Mouse (Mus musculus) liver, embryonic 12.5 days (tissue): ENCODE results near the gene Cdkl5. TPM values are rescaled to one million over a fixed set of nuclear protein-coding genes. Genes with fewer than 3 reads are reported as not detected.

Experiments
- ATAC-seq: fragments of 200-750 bp; cut with Nextera tagmentation; 2 replicates; pipeline ENCODE4 v1.8.0; 2017; ENCODE audit warnings: moderate number of reproducible peaks, mild to moderate bottlenecking, moderate library complexity
- H3K27ac ChIP-seq: fragments of 300-500 bp; sonication (generic); 2 replicates; pipeline ENCODE4 v1.5.1; 2016; ENCODE audit warnings: mild to moderate bottlenecking
- H3K27me3 ChIP-seq: fragments of 300-500 bp; sonication (generic); replicated peaks from 2 replicates; pipeline ENCODE4 v1.6.1; 2016; ENCODE audit warnings: mild to moderate bottlenecking, moderate library complexity
- H3K36me3 ChIP-seq: fragments of 300-500 bp; sonication (generic); 2 replicates; pipeline ENCODE4 v1.6.1; 2016; ENCODE audit warnings: mild to moderate bottlenecking, moderate library complexity
- H3K4me1 ChIP-seq: fragments of 300-500 bp; sonication (generic); 2 replicates; pipeline ENCODE4 v1.6.1; 2016
- H3K4me2 ChIP-seq: fragments of 300-500 bp; sonication (generic); 2 replicates; pipeline ENCODE4 v1.6.1; 2016; ENCODE audit warnings: mild to moderate bottlenecking, moderate library complexity
- H3K4me3 ChIP-seq: fragments of 300-500 bp; sonication (generic); 2 replicates; pipeline ENCODE4 v1.5.1; 2016; ENCODE audit warnings: mild to moderate bottlenecking, moderate library complexity
- H3K9ac ChIP-seq: fragments of 300-500 bp; sonication (generic); 2 replicates; pipeline ENCODE4 v1.6.1; 2016; ENCODE audit warnings: mild to moderate bottlenecking, moderate library complexity
- H3K9me3 ChIP-seq: fragments of 300-500 bp; sonication (generic); replicated peaks from 2 replicates; pipeline ENCODE4 v1.6.1; 2016; ENCODE audit warnings: mild to moderate bottlenecking, moderate library complexity
- WGBS: fragments of 180-500 bp; shearing (Covaris S2); methylation state at CpG from one replicate; pipeline ENCODE4 v1.1.7; 2016; ENCODE audit not compliant: insufficient replicate concordance; 5-methylcytosine and 5-hydroxymethylcytosine counted together
- polyA plus RNA-seq: library from polyadenylated mRNA; unstranded; fragments of >200 nt; fragmentation: Nextera tagmentation; extraction: Ambion mirVana; gene quantifications from 2 replicates; pipeline ENCODE4 v1.2.1, GENCODE M21; 2016

Gene Cdkl5
- polyA plus RNA-seq, 1 experiment from 2014 or later, result 0.45 TPM

DNA sequence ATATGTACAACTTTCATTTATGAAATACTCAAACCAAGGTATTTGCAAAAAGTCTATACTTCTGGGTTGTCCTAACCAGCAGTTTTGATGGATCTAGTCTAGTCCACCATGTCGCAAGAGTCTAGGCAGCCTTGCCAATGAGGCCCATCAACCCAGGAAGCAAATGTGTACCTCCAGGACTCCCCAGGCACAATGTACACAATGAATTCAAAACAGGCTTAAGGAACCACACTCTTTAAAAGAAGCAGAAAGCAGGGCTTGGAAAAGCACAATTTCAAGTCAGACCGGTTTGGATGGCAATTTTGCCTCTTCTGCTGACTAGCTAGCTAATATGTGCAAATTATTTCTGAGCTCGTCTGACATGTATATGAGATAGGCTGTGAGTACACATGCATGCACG is 4.2 kb downstream of the Cdkl5 start:
- Histone ChIP-seq H3K9ac (no peak overlapping the region), H3K27me3 (peaks cover 15% of the 10 kb centered on the region), H3K4me2 (no peak overlapping the region), H3K36me3 (no peaks in the 10 kb centered on the region), H3K4me1 (no peaks in the 10 kb centered on the region), H3K27ac (no peak overlapping the region), H3K4me3 (no peak overlapping the region), H3K9me3 (no peaks in the 10 kb centered on the region)
- ATAC-seq, result no peak
- WGBS, result 75% methylated on average over 4 of the region's 4 CpGs

DNA sequence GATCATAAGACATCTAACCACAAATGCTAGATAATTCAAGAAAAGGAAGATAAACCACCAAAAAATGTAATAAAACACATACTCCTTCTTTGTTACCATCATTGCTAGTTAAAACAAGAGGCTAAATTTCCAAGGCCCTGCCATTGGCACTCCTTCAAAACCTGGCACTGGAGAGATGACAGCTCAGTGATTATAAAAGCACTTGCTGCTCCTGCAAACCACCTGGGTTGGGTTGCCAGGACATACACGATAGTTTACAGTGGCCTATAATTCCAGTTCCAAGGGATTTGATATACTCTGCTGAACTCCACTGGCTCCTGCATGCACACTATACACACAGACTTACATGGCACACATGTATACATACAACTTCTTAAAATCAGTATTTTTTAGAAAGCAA is 16.6 kb downstream of the Cdkl5 start:
- H3K4me3 ChIP-seq, result no peak overlapping the region
- H3K9ac ChIP-seq, result no peak overlapping the region
- no peak overlapping the region for H3K27ac ChIP-seq
- no peaks in the 10 kb centered on the region for H3K9me3 ChIP-seq
- WGBS, result 84% methylated on average over 1 of the region's 1 CpGs
- H3K27me3 ChIP-seq, result no peaks in the 10 kb centered on the region
- no peaks in the 10 kb centered on the region for H3K4me1 ChIP-seq
- H3K36me3 ChIP-seq, result no peaks in the 10 kb centered on the region
- no peak overlapping the region for H3K4me2 ChIP-seq
- ATAC-seq, result no peak

DNA sequence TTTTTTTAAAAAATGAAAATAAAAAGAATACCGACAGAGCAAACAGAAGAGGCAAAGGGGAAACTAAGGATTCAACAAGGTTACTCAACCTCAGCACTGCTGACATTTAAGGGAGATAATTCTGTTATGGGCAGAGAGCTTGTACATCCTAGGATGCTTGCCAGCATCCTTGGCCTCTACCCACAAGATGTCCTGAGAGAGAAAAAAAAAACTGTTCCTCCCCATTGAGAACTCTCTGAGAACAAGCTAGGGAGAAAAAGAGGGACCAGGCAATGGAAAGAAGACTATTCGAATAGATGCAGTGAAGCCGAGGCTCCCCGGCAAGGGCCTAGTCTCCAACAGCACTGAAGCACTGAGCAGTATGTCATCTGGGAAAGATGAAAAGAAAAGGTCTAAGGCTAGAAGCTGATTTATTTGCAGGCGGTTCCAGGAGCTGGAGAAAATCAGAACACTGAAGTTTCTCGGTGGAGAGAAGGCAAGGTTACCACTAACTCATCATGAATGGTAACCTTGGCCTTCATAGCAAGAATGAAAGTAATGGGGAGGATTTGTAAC is 22.4 kb downstream of the Cdkl5 start:
- Histone ChIP-seq H3K36me3 (no peaks in the 10 kb centered on the region), H3K27ac (no peak overlapping the region), H3K4me2 (no peak overlapping the region), H3K9me3 (no peaks in the 10 kb centered on the region), H3K4me1 (no peaks in the 10 kb centered on the region), H3K9ac (no peak overlapping the region), H3K4me3 (no peak overlapping the region), H3K27me3 (no peaks in the 10 kb centered on the region)
- ATAC-seq, result no peak
- WGBS, result 82% methylated on average over 6 of the region's 6 CpGs

DNA sequence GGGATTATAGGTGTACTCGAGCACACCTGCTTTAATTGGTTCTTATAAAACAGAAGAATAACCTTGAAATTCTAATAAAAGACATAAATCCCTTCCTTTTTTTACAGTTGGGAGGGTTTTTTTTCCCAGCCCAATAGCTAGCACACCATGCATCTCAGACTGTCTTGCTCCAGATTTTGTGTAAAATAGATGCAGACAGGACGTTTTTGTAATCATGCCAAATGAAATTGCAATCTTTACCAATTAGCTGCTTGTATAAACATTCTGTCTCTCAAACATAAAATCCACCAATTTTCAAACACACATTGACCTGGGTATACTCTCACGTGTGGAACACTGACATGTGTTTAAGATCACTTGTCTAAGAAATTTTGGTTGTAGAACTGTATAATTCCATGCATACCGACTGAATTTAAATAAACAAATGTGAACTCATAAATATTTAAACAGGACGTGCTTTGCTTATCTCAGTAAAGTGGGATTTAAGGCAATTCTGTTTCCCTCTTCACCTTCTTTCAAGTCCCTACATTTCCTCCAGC is 35.8 kb downstream of the Cdkl5 start:
- no peak for ATAC-seq
- Histone ChIP-seq H3K27ac (no peak overlapping the region), H3K4me2 (no peak overlapping the region), H3K4me3 (no peak overlapping the region), H3K4me1 (no peaks in the 10 kb centered on the region), H3K9ac (no peak overlapping the region), H3K36me3 (no peaks in the 10 kb centered on the region), H3K9me3 (no peaks in the 10 kb centered on the region), H3K27me3 (no peaks in the 10 kb centered on the region)
- 57% methylated on average over 5 of the region's 5 CpGs for WGBS

DNA sequence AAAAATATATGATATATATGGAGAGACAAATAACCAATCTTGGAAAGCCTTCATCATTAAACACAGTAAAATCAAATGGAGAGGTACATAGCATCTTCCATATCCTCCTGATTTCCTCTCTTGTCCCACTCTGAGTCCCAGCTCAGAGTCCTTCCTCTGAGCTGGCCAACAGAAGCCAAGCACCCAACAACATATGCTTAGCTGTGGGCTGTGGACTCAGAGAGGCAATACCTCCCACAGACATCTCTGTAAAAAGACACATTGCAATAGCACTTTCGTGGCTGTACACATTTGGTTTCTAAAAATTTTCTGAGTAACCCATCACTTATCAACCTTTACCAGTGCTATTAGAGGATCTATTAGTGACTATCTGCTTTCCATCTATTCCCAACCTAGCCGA is 44.9 kb downstream of the Cdkl5 start:
- H3K36me3 ChIP-seq, result no peaks in the 10 kb centered on the region
- H3K9me3 ChIP-seq, result no peaks in the 10 kb centered on the region
- H3K9ac ChIP-seq, result no peak overlapping the region
- no peak overlapping the region for H3K27ac ChIP-seq
- H3K4me1 ChIP-seq, result no peaks in the 10 kb centered on the region
- H3K4me3 ChIP-seq, result no peak overlapping the region
- H3K4me2 ChIP-seq, result no peak overlapping the region
- WGBS, result 72% methylated on average over 2 of the region's 2 CpGs
- no peaks in the 10 kb centered on the region for H3K27me3 ChIP-seq
- ATAC-seq, result no peak

DNA sequence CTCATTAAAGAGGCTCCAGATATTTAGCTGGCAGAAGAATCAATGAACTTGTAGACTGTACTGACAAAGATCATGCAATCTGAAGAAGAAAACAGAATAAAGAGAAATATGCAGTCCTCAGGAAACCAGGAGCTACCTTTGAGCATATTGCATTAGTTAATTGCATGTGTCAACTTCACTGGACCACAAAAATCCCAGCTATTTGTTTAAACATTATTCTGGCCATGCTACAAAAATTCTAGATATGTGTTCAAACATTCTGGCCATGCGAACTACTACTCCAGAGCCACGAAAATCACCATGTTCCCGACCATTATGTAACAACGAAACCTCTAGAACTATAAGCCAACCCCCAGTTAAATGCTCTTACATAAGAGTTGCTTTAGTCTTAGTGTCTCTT is 49.8 kb downstream of the Cdkl5 start:
- no peaks in the 10 kb centered on the region for H3K36me3 ChIP-seq
- H3K9me3 ChIP-seq, result no peaks in the 10 kb centered on the region
- H3K27ac ChIP-seq, result no peak overlapping the region
- H3K4me1 ChIP-seq, result no peaks in the 10 kb centered on the region
- H3K4me3 ChIP-seq, result no peak overlapping the region
- ATAC-seq, result no peak
- H3K4me2 ChIP-seq, result no peak overlapping the region
- no peak overlapping the region for H3K9ac ChIP-seq
- no peaks in the 10 kb centered on the region for H3K27me3 ChIP-seq
- WGBS, result 78% methylated on average over 4 of the region's 4 CpGs

DNA sequence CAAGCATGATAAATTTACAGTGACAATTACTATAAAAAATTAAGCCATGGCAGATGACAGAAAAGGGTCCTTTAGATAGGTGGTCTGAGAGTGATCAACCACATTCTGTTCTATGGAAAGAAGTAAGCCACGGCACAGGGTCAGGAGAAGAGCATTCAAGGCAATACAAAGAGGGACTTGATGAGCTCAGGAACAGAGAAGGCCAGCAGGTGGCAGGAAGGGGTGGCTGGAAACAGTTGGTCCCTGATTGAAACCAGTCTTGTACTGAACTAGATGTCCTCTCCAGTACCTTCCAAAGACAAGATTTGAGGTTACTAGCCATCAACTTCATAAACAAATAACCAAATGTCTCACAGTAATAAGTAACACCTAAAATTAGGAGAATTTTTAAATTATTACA is 59.0 kb downstream of the Cdkl5 start:
- H3K4me1 ChIP-seq, result no peaks in the 10 kb centered on the region
- WGBS, result 54% methylated on average over 1 of the region's 1 CpGs
- no peak overlapping the region for H3K4me2 ChIP-seq
- no peaks in the 10 kb centered on the region; the same call in 1 of the 2 replicates for H3K27me3 ChIP-seq
- ATAC-seq, result no peak
- no peak overlapping the region for H3K27ac ChIP-seq
- H3K9me3 ChIP-seq, result no peaks in the 10 kb centered on the region
- H3K4me3 ChIP-seq, result no peak overlapping the region
- H3K36me3 ChIP-seq, result no peaks in the 10 kb centered on the region
- no peak overlapping the region for H3K9ac ChIP-seq

DNA sequence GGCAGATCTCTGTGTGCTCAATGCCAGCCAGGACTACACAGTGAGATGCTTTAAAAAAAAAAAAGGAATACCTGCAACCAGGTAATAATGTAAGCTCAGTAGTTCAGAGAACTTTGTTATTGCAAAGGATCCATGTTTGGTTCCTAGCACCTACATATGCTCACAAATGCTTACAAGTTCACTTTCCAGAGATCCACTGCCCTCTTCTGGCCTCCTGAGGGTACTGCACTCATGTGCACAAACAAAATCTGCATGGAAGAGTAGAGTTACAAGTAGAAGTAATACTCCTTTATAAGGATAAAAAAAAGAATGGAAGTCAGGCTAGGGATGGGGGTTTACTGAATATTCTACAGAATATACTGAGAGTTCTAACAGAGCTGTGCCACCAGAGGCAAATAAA is 63.8 kb downstream of the Cdkl5 start:
- H3K4me1 ChIP-seq, result no peaks in the 10 kb centered on the region
- H3K27me3 ChIP-seq, result no peaks in the 10 kb centered on the region; the same call in 1 of the 2 replicates
- no peak overlapping the region for H3K27ac ChIP-seq
- H3K4me2 ChIP-seq, result no peak overlapping the region
- no peak overlapping the region for H3K4me3 ChIP-seq
- H3K36me3 ChIP-seq, result no peaks in the 10 kb centered on the region
- no peaks in the 10 kb centered on the region for H3K9me3 ChIP-seq
- H3K9ac ChIP-seq, result no peak overlapping the region
- no peak for ATAC-seq

DNA sequence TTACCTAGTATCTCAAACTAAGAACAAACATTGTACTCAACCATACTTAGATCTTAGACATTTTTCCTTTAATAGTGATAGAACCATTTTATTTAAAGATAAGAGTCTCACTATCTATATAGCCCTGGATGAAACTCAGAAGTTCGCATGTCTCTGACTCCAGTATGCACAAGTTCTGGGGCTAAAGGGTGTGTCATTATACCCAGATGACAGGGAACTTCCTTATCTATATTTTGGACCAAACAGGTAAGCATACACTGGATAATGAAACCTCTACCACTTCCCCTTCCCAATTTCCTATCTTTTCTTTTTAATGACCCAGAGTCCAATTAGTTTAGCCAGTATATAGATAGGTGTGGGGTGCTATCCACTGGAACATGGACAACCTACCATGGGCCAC is 65.6 kb downstream of the Cdkl5 start:
- Histone ChIP-seq H3K4me3 (no peak overlapping the region), H3K36me3 (no peaks in the 10 kb centered on the region), H3K9ac (no peak overlapping the region), H3K4me2 (no peak overlapping the region), H3K27ac (no peak overlapping the region), H3K27me3 (no peaks in the 10 kb centered on the region; the same call in 1 of the 2 replicates), H3K9me3 (no peaks in the 10 kb centered on the region), H3K4me1 (no peaks in the 10 kb centered on the region)
- peak; percentile 62; the same call in 1 of the 2 replicates for ATAC-seq
- WGBS, result 44% methylated on average over 1 of the region's 1 CpGs

DNA sequence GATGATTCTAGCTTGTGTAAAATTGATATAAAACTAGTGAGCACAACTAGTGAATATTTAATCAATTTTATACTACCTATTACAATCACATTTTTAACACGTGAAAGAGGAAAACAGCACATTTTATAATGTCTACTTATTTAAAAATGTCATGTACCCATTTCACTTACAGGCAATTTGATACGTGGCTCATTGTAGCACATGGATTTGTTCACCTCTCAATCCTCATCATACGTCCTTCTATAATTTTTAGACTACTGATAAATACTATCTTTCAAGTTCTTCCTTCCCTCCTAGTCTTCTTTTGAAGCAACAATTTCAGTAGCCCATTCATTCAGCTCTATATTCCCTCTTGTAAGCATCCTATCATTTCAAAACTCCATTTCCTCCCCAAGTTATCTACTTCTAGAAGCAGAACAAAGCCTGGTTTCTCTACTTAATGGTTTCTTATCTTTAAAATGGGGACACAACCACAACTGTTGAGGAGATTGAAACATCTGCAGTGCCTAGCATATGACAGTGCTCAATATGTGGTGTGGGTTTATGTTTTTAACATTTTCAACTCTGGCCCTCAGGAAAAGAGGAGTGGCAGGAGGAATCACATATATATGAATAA is 75.4 kb downstream of the Cdkl5 start:
- 48% methylated on average over 3 of the region's 3 CpGs for WGBS
- no peaks in the 10 kb centered on the region for H3K9me3 ChIP-seq
- ATAC-seq, result peak; percentile 46; the same call in 1 of the 2 replicates

DNA sequence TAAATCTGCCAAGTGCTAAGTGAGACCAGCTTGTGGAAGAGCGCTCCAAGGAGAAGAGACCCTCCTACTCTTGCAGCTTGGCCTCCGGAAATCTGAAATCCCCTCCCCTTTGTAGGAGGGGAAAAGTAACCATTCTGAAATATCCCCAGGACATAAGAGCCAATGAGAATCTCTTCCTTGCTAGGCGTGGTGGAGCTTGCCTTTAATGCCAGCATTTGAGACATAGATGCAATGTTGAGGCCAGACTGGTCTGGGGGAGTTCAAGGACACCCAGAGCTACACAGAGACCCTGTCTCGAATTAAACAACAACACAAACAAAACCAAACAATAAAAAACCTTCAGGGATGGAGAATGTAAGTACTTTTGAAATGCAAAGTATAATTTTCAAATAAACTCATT is 87.6 kb downstream of the Cdkl5 start, which contains the start of gene Gja6:
Gene Gja6 (minus strand): TSS at position 101 of the 400 bp plus-strand sequence.
- no peaks in the 10 kb centered on the region for H3K36me3 ChIP-seq
- H3K9ac ChIP-seq, result no peak within 1 kb of the TSS
- 59% methylated on average over 4 of the region's 4 CpGs for WGBS
- no peak for ATAC-seq
- H3K27me3 ChIP-seq, result peaks cover 4% of the 10 kb centered on the region
- H3K4me2 ChIP-seq, result no peak within 1 kb of the TSS
- H3K4me1 ChIP-seq, result peaks cover 24% of the 10 kb centered on the region; the same call in 1 of the 2 replicates
- no peaks in the 10 kb centered on the region for H3K9me3 ChIP-seq
- H3K27ac ChIP-seq, result no peak within 1 kb of the TSS
- H3K4me3 ChIP-seq, result no peak within 1 kb of the TSS

More for the DNA sequence above, 75.4 kb downstream of the Cdkl5 start:
- Histone ChIP-seq H3K27ac (no peak overlapping the region), H3K27me3 (no peaks in the 10 kb centered on the region), H3K4me2 (no peak overlapping the region), H3K36me3 (no peaks in the 10 kb centered on the region), H3K9ac (no peak overlapping the region), H3K4me3 (no peak overlapping the region), H3K4me1 (no peaks in the 10 kb centered on the region)

DNA sequence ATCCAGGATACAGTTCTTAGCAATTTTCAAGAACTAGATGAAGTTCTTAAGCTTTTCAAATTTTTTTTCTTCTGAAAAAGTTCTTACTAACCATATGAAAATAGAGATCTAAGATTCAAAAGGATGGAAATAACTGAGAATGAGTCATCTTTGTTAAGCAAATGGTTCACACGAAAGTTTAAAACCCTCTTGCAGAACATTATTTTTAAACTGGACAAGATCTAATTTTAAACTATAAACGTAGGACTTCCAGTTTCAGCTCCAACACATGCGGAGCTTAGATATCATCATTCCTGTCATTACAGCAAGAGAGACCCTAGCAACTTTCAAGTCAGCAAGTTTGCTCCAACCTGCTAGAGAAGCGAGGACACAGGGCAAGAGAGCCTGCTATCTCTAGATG is 88.0 kb downstream of the Cdkl5 start:
- Histone ChIP-seq H3K27ac (no peak overlapping the region), H3K9me3 (no peaks in the 10 kb centered on the region), H3K4me1 (peaks cover 24% of the 10 kb centered on the region; the same call in 1 of the 2 replicates), H3K27me3 (peaks cover 4% of the 10 kb centered on the region; the same call in 1 of the 2 replicates), H3K4me2 (no peak overlapping the region), H3K9ac (no peak overlapping the region), H3K4me3 (no peak overlapping the region), H3K36me3 (no peaks in the 10 kb centered on the region)
- WGBS, result 53% methylated on average over 4 of the region's 4 CpGs
- ATAC-seq, result no peak
